Mouse (Mus musculus) kidney, adult 11 months (tissue): ENCODE data around the gene Sptbn4.

ENCODE experiments used
- DNase-seq: peaks from one replicate; pipeline ENCODE4 v3.0.0; 2022

Gene Sptbn4

DNA sequence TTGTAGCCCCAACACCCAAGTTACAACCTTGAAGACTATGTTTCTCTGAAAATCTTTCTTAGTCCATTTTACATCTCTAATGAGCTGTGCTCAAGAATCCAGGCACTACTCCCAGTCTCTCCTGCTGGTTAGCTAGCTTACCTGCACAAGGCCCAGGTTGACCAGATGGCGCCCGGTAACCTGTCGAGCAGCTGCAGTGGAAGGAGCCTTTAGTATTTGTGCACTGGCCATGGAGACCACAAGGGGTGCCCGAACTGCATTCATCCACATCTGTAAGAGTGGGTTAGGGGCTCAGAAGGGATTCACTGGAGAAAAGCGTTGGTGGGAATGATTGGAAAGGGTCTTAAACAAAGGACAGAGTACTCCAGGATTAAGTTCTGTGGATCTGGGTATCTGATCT is 124.5 kb downstream of the Sptbn4 start:
- DNase-seq: no peak

GRCm38 (mm10) chr7:27322291-27322690 is 125.2 kb downstream of the Sptbn4 start:
- DNase-seq: no peak

- no peak for DNase-seq
Measured at GRCm38 (mm10) chr7:27319411-27319810, 128.1 kb downstream of the Sptbn4 start.

DNA sequence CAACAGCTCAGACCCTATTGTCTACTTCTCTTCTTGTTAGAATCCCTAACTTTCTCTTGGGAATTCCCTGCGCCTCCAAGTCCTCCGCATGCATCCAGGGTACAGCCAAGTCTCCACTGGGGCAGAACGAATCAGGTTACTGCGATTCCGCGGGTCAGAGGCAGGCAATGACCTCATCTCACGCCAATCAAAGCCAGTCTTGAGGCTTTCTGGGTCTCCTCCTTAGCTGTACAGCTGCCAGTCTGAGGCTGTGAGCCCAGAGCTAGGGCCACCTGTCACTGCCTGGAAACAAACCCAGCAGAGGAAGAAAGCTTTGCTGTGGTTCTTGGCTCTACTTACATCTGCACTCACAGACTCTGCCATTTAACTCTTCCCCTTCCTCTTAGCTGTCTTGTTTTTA is 131.5 kb downstream of the Sptbn4 start:
- DNase-seq: peak; percentile 52

- DNase-seq: no peak
Measured at GRCm38 (mm10) chr7:27314393-27314792, 133.1 kb downstream of the Sptbn4 start.

- DNase-seq: no peak
Measured at GRCm38 (mm10) chr7:27311651-27312284, 135.7 kb downstream of the Sptbn4 start.

- DNase-seq: no peak
Measured at GRCm38 (mm10) chr7:27310996-27311535, 136.4 kb downstream of the Sptbn4 start.

- DNase-seq: no peak
Measured at GRCm38 (mm10) chr7:27310306-27310705, 137.2 kb downstream of the Sptbn4 start.

DNA sequence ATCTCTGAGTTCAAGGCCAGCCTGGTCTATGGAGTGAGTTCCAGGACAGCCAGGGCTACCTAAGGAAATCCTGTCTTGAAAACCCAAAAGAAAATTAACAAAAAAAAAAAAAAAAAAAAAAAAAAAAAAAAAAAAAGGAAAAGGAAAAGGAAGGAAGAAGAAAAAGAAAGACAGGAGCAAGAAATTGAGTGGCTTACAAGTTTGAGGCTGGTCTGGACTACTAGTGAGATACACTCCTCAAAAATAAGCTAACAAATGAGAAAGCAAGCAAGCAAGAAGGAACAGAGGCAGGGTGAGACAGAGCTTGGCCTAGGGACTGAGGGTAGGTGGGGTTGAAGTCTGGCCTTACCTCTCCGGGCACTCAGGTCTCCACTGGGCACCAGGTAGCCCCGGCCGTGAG is 137.7 kb downstream of the Sptbn4 start:
- no peak for DNase-seq

GRCm38 (mm10) chr7:27308821-27309549 is 138.5 kb downstream of the Sptbn4 start:
- DNase-seq: no peak

GRCm38 (mm10) chr7:27307551-27307950 is 139.9 kb downstream of the Sptbn4 start:
- no peak for DNase-seq
